Mouse (Mus musculus) embryonic facial prominence, embryonic 10.5 days (tissue): ENCODE data around the gene Rassf7. TPM values are rescaled to one million over a fixed set of nuclear protein-coding genes. Genes with fewer than 3 reads are reported as not detected.

Experiments
- DNase-seq: peaks from one replicate; pipeline ENCODE4 v3.0.0-alpha.2; 2017; ENCODE audit warnings: low spot score
- H3K27ac ChIP-seq: fragments of 300-500 bp; sonication (generic); replicated peaks from 2 replicates; pipeline ENCODE4 v1.5.1; 2016; ENCODE audit warnings: mild to moderate bottlenecking
- H3K27me3 ChIP-seq: fragments of 300-500 bp; sonication (generic); replicated peaks from 2 replicates; pipeline ENCODE4 v1.6.1; 2016; ENCODE audit warnings: low read depth, mild to moderate bottlenecking; ENCODE audit not compliant: poor library complexity, severe bottlenecking
- H3K36me3 ChIP-seq: fragments of 300-500 bp; sonication (generic); replicated peaks from 2 replicates; pipeline ENCODE4 v1.6.1; 2016; ENCODE audit warnings: mild to moderate bottlenecking, moderate library complexity
- H3K4me1 ChIP-seq: fragments of 300-500 bp; sonication (generic); 2 replicates; pipeline ENCODE4 v1.6.1; 2016
- H3K4me3 ChIP-seq: fragments of 300-500 bp; sonication (generic); 2 replicates; pipeline ENCODE4 v1.5.1; 2016; ENCODE audit warnings: mild to moderate bottlenecking, moderate library complexity
- H3K9me3 ChIP-seq: fragments of 300-500 bp; sonication (generic); 2 replicates; pipeline ENCODE4 v1.6.1; 2016; ENCODE audit warnings: mild to moderate bottlenecking
- WGBS: fragments of 180-500 bp; shearing (Covaris S2); methylation state at CpG from one replicate; pipeline ENCODE4 v1.1.7; 2016; 5-methylcytosine and 5-hydroxymethylcytosine counted together
- polyA plus RNA-seq: library from polyadenylated mRNA; unstranded; fragments of >200 nt; fragmentation: Nextera tagmentation; extraction: Ambion mirVana; gene quantifications from 2 replicates; pipeline ENCODE4 v1.2.1, GENCODE M21; 2016

The Rassf7 gene
- polyA plus RNA-seq, 1 experiment from 2014 or later: 56.0 TPM

GRCm38 (mm10) chr7:141218557-141219133 lies 3.0 kb downstream of the Rassf7 start:
- H3K4me1 ChIP-seq: peaks cover 73% of the 10 kb centered on the region
- DNase-seq: no peak
- H3K27me3 ChIP-seq: no peaks in the 10 kb centered on the region
- 90% methylated on average over 5 of the region's 5 CpGs for WGBS
- no peak overlapping the region for H3K4me3 ChIP-seq
- 0 out of 2 replicates have a peak overlapping the region, but pooled peaks have one; percentile 20 for H3K27ac ChIP-seq
- no peaks in the 10 kb centered on the region for H3K9me3 ChIP-seq
- peaks cover 32% of the 10 kb centered on the region for H3K36me3 ChIP-seq

GRCm38 (mm10) chr7:141219558-141220099 lies 4.0 kb downstream of the Rassf7 start:
- Histone ChIP-seq H3K9me3 (no peaks in the 10 kb centered on the region), H3K4me3 (no peak overlapping the region), H3K36me3 (peaks cover 32% of the 10 kb centered on the region), H3K4me1 (peaks cover 64% of the 10 kb centered on the region), H3K27ac (no peak overlapping the region), H3K27me3 (no peaks in the 10 kb centered on the region)
- DNase-seq: no peak
- 81% methylated on average over 1 of the region's 1 CpGs for WGBS

- 68% methylated on average over 1 of the region's 1 CpGs for WGBS
- Histone ChIP-seq H3K27me3 (no peaks in the 10 kb centered on the region), H3K4me3 (peak overlapping the region; percentile 58; the same call in 1 of the 2 replicates), H3K27ac (0 out of 2 replicates have a peak overlapping the region, but pooled peaks have one; percentile 92), H3K9me3 (no peaks in the 10 kb centered on the region), H3K36me3 (peaks cover 32% of the 10 kb centered on the region), H3K4me1 (peaks cover 57% of the 10 kb centered on the region)
- no peak for DNase-seq
These were observed 4.7 kb downstream of the Rassf7 start for GRCm38 (mm10) chr7:141220377-141220776.

GRCm38 (mm10) chr7:141221249-141222125 lies 5.8 kb downstream of the Rassf7 start:
- 4% methylated on average over 44 of the region's 44 CpGs for WGBS
- no peaks in the 10 kb centered on the region for H3K27me3 ChIP-seq
- H3K4me1 ChIP-seq: peaks cover 50% of the 10 kb centered on the region
- H3K36me3 ChIP-seq: peaks cover 32% of the 10 kb centered on the region
- peak; percentile 100 for DNase-seq
- peak overlapping the region; percentile 58 for H3K4me3 ChIP-seq
- H3K9me3 ChIP-seq: no peaks in the 10 kb centered on the region
- H3K27ac ChIP-seq: peak overlapping the region; percentile 92

- H3K4me3 ChIP-seq: peak overlapping the region; percentile 58
- H3K4me1 ChIP-seq: peaks cover 44% of the 10 kb centered on the region
- DNase-seq: no peak
- H3K9me3 ChIP-seq: no peaks in the 10 kb centered on the region
- 14% methylated on average over 8 of the region's 8 CpGs for WGBS
- H3K27ac ChIP-seq: peak overlapping the region; percentile 92
- H3K27me3 ChIP-seq: no peaks in the 10 kb centered on the region
- peaks cover 29% of the 10 kb centered on the region for H3K36me3 ChIP-seq
These were observed 6.4 kb downstream of the Rassf7 start for GRCm38 (mm10) chr7:141222126-141222467.

GRCm38 (mm10) chr7:141222696-141223215 lies 7.1 kb downstream of the Rassf7 start:
- no peak for DNase-seq
- H3K4me1 ChIP-seq: peaks cover 40% of the 10 kb centered on the region
- no peak overlapping the region for H3K4me3 ChIP-seq
- peak overlapping the region; percentile 92 for H3K27ac ChIP-seq
- no peaks in the 10 kb centered on the region for H3K27me3 ChIP-seq
- no peaks in the 10 kb centered on the region for H3K9me3 ChIP-seq
- WGBS: 93% methylated on average over 4 of the region's 4 CpGs
- peaks cover 23% of the 10 kb centered on the region for H3K36me3 ChIP-seq

GRCm38 (mm10) chr7:141226535-141226934 lies 10.9 kb downstream of the Rassf7 start:
- peaks cover 14% of the 10 kb centered on the region for H3K36me3 ChIP-seq
- peaks cover 38% of the 10 kb centered on the region for H3K4me1 ChIP-seq
- DNase-seq: no peak
- WGBS: 85% methylated on average over 6 of the region's 6 CpGs
- no peak overlapping the region for H3K4me3 ChIP-seq
- H3K27ac ChIP-seq: no peak overlapping the region
- H3K9me3 ChIP-seq: no peaks in the 10 kb centered on the region
- no peaks in the 10 kb centered on the region for H3K27me3 ChIP-seq

GRCm38 (mm10) chr7:141227796-141228195 lies 12.1 kb downstream of the Rassf7 start:
- peak overlapping the region; percentile 100 for H3K4me3 ChIP-seq
- peaks cover 27% of the 10 kb centered on the region for H3K36me3 ChIP-seq
- H3K27ac ChIP-seq: peak overlapping the region; percentile 98
- peaks cover 27% of the 10 kb centered on the region for H3K4me1 ChIP-seq
- WGBS: 80% methylated on average over 4 of the region's 4 CpGs
- H3K9me3 ChIP-seq: no peaks in the 10 kb centered on the region
- no peak for DNase-seq
- no peaks in the 10 kb centered on the region for H3K27me3 ChIP-seq

GRCm38 (mm10) chr7:141228279-141229067 lies 12.8 kb downstream of the Rassf7 start, which contains the start of gene Phrf1:
TSS of gene Phrf1 (plus strand) at chr7:141228784.
- whole genome bisulfite sequencing: under 1% methylated on average over 76 of the region's 76 CpGs
- H3K9me3 ChIP-seq: no peaks in the 10 kb centered on the region
- H3K4me3 ChIP-seq: peak within 1 kb of the TSS; percentile 100
- DNase-seq: peak; percentile 93
- H3K4me1 ChIP-seq: peaks cover 25% of the 10 kb centered on the region
- peak within 1 kb of the TSS; percentile 98 for H3K27ac ChIP-seq
- H3K36me3 ChIP-seq: peaks cover 33% of the 10 kb centered on the region
- no peaks in the 10 kb centered on the region for H3K27me3 ChIP-seq

- Histone ChIP-seq H3K27me3 (no peaks in the 10 kb centered on the region), H3K4me1 (peaks cover 25% of the 10 kb centered on the region), H3K4me3 (peak overlapping the region; percentile 100), H3K36me3 (peaks cover 46% of the 10 kb centered on the region), H3K27ac (peak overlapping the region; percentile 98; the same call in 1 of the 2 replicates), H3K9me3 (no peaks in the 10 kb centered on the region)
- 62% methylated on average over 6 of the region's 6 CpGs for WGBS
- DNase-seq: no peak
These were observed 14.0 kb downstream of the Rassf7 start for GRCm38 (mm10) chr7:141229702-141230101.

GRCm38 (mm10) chr7:141230570-141230969 lies 14.9 kb downstream of the Rassf7 start:
- DNase-seq: no peak
- peak overlapping the region; percentile 100; the same call in 1 of the 2 replicates for H3K4me3 ChIP-seq
- peaks cover 25% of the 10 kb centered on the region for H3K4me1 ChIP-seq
- H3K36me3 ChIP-seq: peaks cover 54% of the 10 kb centered on the region
- no peak overlapping the region for H3K27ac ChIP-seq
- no peaks in the 10 kb centered on the region for H3K27me3 ChIP-seq
- WGBS: 93% methylated on average over 4 of the region's 4 CpGs
- H3K9me3 ChIP-seq: no peaks in the 10 kb centered on the region

- no peaks in the 10 kb centered on the region for H3K27me3 ChIP-seq
- peaks cover 25% of the 10 kb centered on the region for H3K4me1 ChIP-seq
- DNase-seq: no peak
- 92% methylated on average over 3 of the region's 3 CpGs for WGBS
- H3K9me3 ChIP-seq: no peaks in the 10 kb centered on the region
- no peak overlapping the region for H3K27ac ChIP-seq
- no peak overlapping the region for H3K4me3 ChIP-seq
- peaks cover 60% of the 10 kb centered on the region for H3K36me3 ChIP-seq
These were observed 15.5 kb downstream of the Rassf7 start for GRCm38 (mm10) chr7:141231111-141231510.
